Comparison of ENCODE assay signal across 8 mouse cellular contexts in the genomic region with DNA sequence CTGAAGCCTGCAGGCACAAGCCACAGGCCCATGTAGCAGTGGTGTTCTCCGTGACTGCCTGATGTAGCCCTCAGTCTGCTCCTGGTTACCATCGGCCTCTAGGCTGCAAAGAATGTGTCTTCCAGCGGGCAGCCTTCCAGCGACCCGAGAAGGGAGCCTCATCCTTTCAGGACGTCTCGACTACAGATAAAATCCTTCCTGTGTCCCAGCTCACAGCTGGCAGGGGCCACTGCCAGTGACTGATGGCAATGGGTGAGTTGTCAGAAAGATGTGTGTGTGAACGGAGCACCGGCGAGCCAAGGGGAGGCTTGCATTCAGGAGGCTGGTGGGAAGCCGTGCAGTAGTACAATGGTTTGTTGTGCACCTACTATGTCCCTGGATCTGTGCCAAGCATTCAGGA.
DNase-seq lines count a peak whose midpoint lies in the region; ATAC-seq and TF ChIP-seq lines count a peak whose summit lies in the region.
"Had no signal": no experiment of that assay in that cellular context is flagged by ENCODE, and none has a peak within 500 bp of the region (broad histone marks: within the 10 kb centered on the region; RNA-seq: fewer than 3 reads in every experiment).

No protein-coding gene starts in this region.

- no peaks in the 10 kb centered on the region for H3K9me3 ChIP-seq in hindbrain, embryonic 15.5 days

- TF ChIP-seq CTCF in layer of hippocampus, adult 2 months (conservative IDR thresholded peaks at IDR 0.05), result no peak

- peak; percentile 21 for DNase-seq in layer of hippocampus, adult 11-12 months (ENCODE audit: low spot score)
- no peak for DNase-seq in layer of hippocampus, adult 2 months (ENCODE audit: low spot score in 2 of 2)
- peak; percentile 82 for DNase-seq in adrenal gland, postnatal 14 days
- peak; percentile 35 for DNase-seq in lung, postnatal 25 days (ENCODE audit: low spot score)
- DNase-seq in MN1 (ENCODE audit: low spot score), result no peak

- H3K4me3 ChIP-seq in layer of hippocampus, adult 2 months, result no peak overlapping the region
- H3K4me3 ChIP-seq in hindbrain, embryonic 15.5 days, result no peak overlapping the region

- H3K4me1 ChIP-seq in hindbrain, embryonic 15.5 days (replicated peaks), result peaks cover 7% of the 10 kb centered on the region; the same call in 1 of the 2 replicates

- H3K9ac ChIP-seq in hindbrain, embryonic 15.5 days, result no peak overlapping the region

- 41% methylated on average over 11 of the region's 11 CpGs for WGBS in hindbrain, embryonic 15.5 days

- no peak overlapping the region for H3K4me2 ChIP-seq in hindbrain, embryonic 15.5 days

- peak; percentile 89 for ATAC-seq in hindbrain, embryonic 15.5 days (ENCODE audit: low FRiP score, low read depth)
- no peak for ATAC-seq in erythroblast, adult 5-6 weeks (replicated peaks; ENCODE audit: low FRiP score, poor library complexity, severe bottlenecking)

- no peaks in the 10 kb centered on the region for H3K36me3 ChIP-seq in hindbrain, embryonic 15.5 days

- no peaks in the 10 kb centered on the region for H3K27me3 ChIP-seq in hindbrain, embryonic 15.5 days

- H3K27ac ChIP-seq in layer of hippocampus, adult 2 months, result no peak overlapping the region
- peak overlapping the region; percentile 46; the same call in 1 of the 2 replicates for H3K27ac ChIP-seq in hindbrain, embryonic 15.5 days (replicated peaks)
- H3K27ac ChIP-seq: kidney, postnatal 0 days had no signal

Comparison
In these comparisons a context has a peak if more than half of its experiments do, and no peak if none do; other contexts are left out.
1. DNase-seq: peak in layer of hippocampus, adult 11-12 months (single experiment), adrenal gland, postnatal 14 days (single experiment) and lung, postnatal 25 days (single experiment); none in layer of hippocampus, adult 2 months (0 of 2) and MN1 (single experiment).